Mouse (Mus musculus): ENCODE measurements around the gene Mns1. TPM values are rescaled to one million over a fixed set of nuclear protein-coding genes. Genes with fewer than 3 reads are reported as not detected.
A peak's percentile ranks its signal among the peaks of the same experiment; 100 is the strongest.
"Not testable (repeated sequence)": the region's sequence is repeated elsewhere in the genome, so short reads cannot be mapped to it uniquely, and the experiment has no call there.

Mns1 gene
- total RNA-seq (2021), result 1 to 10 TPM; 1.0 to 1.1 TPM

- DNase-seq (ENCODE audit: low spot score in 2 of 2), result peak; percentile 89 to 90
- intact Hi-C loops (cut with DNase I), result no loop called here
These were observed at the start of gene Mns1 for GRCm38 (mm10) chr9:72437822-72438701. Gene Mns1 (plus strand): TSS chr9:72438011.

- intact Hi-C loops (cut with DNase I), result no loop called here
- no peak for DNase-seq (ENCODE audit: low spot score in 2 of 2)
These were observed 48.9 kb upstream of the Mns1 start for GRCm38 (mm10) chr9:72388934-72389333.

- no peak for DNase-seq (ENCODE audit: low spot score in 2 of 2)
- intact Hi-C loops (cut with DNase I), result no loop called here
These were observed 48.3 kb upstream of the Mns1 start for GRCm38 (mm10) chr9:72389431-72390002.

GRCm38 (mm10) chr9:72390321-72391077 is 47.3 kb upstream of the Mns1 start:
- no peak for DNase-seq (ENCODE audit: low spot score in 2 of 2)
- intact Hi-C loops (cut with DNase I), result no loop called here

- intact Hi-C loops (cut with DNase I), result no loop called here
- no peak for DNase-seq (ENCODE audit: low spot score in 2 of 2)
These were observed 45.1 kb upstream of the Mns1 start for GRCm38 (mm10) chr9:72392686-72393085.

- no peak for DNase-seq (ENCODE audit: low spot score in 2 of 2)
- intact Hi-C loops (cut with DNase I), result no loop called here
These were observed 44.6 kb upstream of the Mns1 start for GRCm38 (mm10) chr9:72393238-72393637.

- intact Hi-C loops (cut with DNase I), result no loop called here
- no peak for DNase-seq (ENCODE audit: low spot score in 2 of 2)
These were observed 43.9 kb upstream of the Mns1 start for GRCm38 (mm10) chr9:72393869-72394341.

GRCm38 (mm10) chr9:72400121-72400520 is 37.7 kb upstream of the Mns1 start:
- intact Hi-C loops (cut with DNase I), result loop anchor here (10.0 kb wide), 3 partner anchors 125 to 755 kb away; partner anchors contain the start of genes Tcf12 and Zfp280d
- no peak for DNase-seq (ENCODE audit: low spot score in 2 of 2)

- DNase-seq (ENCODE audit: low spot score in 2 of 2), result not testable (repeated sequence)
- intact Hi-C loops (cut with DNase I), result loop anchor here (10.0 kb wide), 3 partner anchors 127 to 757 kb away; partner anchors contain the start of genes Tcf12 and Zfp280d
These were observed 36.0 kb upstream of the Mns1 start for GRCm38 (mm10) chr9:72401769-72402168.

GRCm38 (mm10) chr9:72403421-72403820 is 34.4 kb upstream of the Mns1 start:
- intact Hi-C loops (cut with DNase I), result loop anchor here (10.0 kb wide), 3 partner anchors 129 to 759 kb away; partner anchors contain the start of genes Tcf12 and Zfp280d
- no peak for DNase-seq (ENCODE audit: low spot score in 2 of 2)

- intact Hi-C loops (cut with DNase I), result loop anchor here (10.0 kb wide), 3 partner anchors 130 to 760 kb away; partner anchors contain the start of genes Tcf12 and Zfp280d
- DNase-seq (ENCODE audit: low spot score in 2 of 2), result no peak
These were observed 33.4 kb upstream of the Mns1 start for GRCm38 (mm10) chr9:72404446-72404845.

- intact Hi-C loops (cut with DNase I), result loop anchor here (5.0 to 10.0 kb wide), 4 partner anchors 130 to 760 kb away; partner anchors contain the start of genes Tcf12 and Zfp280d
- DNase-seq (ENCODE audit: low spot score in 2 of 2), result no peak
These were observed 32.9 kb upstream of the Mns1 start for GRCm38 (mm10) chr9:72404934-72405333.

- intact Hi-C loops (cut with DNase I), result loop anchor here (5.0 to 10.0 kb wide), 4 partner anchors 131 to 761 kb away; partner anchors contain the start of genes Tcf12 and Zfp280d
- DNase-seq (ENCODE audit: low spot score in 2 of 2), result no peak
These were observed 31.8 kb upstream of the Mns1 start for GRCm38 (mm10) chr9:72405882-72406638.

- intact Hi-C loops (cut with DNase I), result loop anchor here (5.0 to 10.0 kb wide), 4 partner anchors 133 to 763 kb away; partner anchors contain the start of genes Tcf12 and Zfp280d
- peak; percentile 72 to 77 for DNase-seq (ENCODE audit: low spot score in 2 of 2)
These were observed 29.7 kb upstream of the Mns1 start for GRCm38 (mm10) chr9:72408131-72408586.

GRCm38 (mm10) chr9:72409381-72410225 is 28.2 kb upstream of the Mns1 start:
- intact Hi-C loops (cut with DNase I), result loop anchor here (5.0 to 10.0 kb wide), 4 partner anchors 135 to 765 kb away; partner anchors contain the start of genes Tcf12 and Zfp280d

GRCm38 (mm10) chr9:72411746-72412145 is 26.1 kb upstream of the Mns1 start:
- intact Hi-C loops (cut with DNase I), result no loop called here
- no peak for DNase-seq (ENCODE audit: low spot score in 2 of 2)

More at GRCm38 (mm10) chr9:72409381-72410225, 28.2 kb upstream of the Mns1 start:
- no peak for DNase-seq (ENCODE audit: low spot score in 2 of 2)

- no peak for DNase-seq (ENCODE audit: low spot score in 2 of 2)
- intact Hi-C loops (cut with DNase I), result no loop called here
These were observed 19.4 kb upstream of the Mns1 start for GRCm38 (mm10) chr9:72418443-72418842.

GRCm38 (mm10) chr9:72420490-72420889 is 17.3 kb upstream of the Mns1 start:
- intact Hi-C loops (cut with DNase I), result no loop called here
- DNase-seq (ENCODE audit: low spot score in 2 of 2), result no peak
